Mouse (Mus musculus) E14TG2a.4 (cell line): Measurements from ENCODE around the gene Rin3.

Experiments
- CTCF ChIP-seq: conservative IDR thresholded peaks from 2 replicates; pipeline ENCODE4 v1.5.1; 2014; ENCODE audit warnings: low read length
- NANOG ChIP-seq: IDR thresholded peaks from 2 replicates; pipeline ENCODE4 v1.6.1; 2014; ENCODE audit warnings: borderline replicate concordance, low read length, mixed read lengths
- POU5F1 ChIP-seq: IDR thresholded peaks from 2 replicates; pipeline ENCODE4 v1.6.1; 2014; ENCODE audit warnings: low read length, borderline replicate concordance

DNA sequence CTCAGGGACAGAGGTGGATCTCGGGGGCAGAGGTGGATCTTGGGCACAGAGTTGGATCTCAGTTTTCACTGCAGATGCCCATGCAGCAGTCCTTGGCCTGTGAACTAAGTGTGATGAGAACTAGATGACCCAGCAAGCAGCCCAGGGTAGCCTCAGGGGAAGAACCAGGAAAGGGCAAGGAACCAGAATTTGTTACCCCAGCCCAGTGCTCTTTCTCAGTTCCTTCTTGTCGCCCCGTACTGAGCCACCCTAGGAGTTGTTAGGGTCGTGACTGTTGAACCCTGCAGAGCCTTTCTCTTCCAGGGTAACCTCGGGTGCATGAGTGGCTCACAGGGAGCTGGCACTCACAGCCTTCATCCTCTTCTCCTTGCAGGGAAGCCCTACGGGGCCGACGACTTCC lies 99.3 kb downstream of the Rin3 start:
- no peak for TF ChIP-seq CTCF
- no peak for TF ChIP-seq NANOG
- no peak for TF ChIP-seq POU5F1
